Mouse (Mus musculus) C2C12 (cell line): Measurements from ENCODE around the gene Rad51b. TPM values are rescaled to one million over a fixed set of nuclear protein-coding genes. Genes with fewer than 3 reads are reported as not detected.

Source experiments
- H3K27me3 ChIP-seq: one replicate; pipeline ENCODE4 v1.6.1; 2011; ENCODE audit not compliant: control insufficient read depth, insufficient read depth, insufficient read length
- H3K36me3 ChIP-seq: one replicate; pipeline ENCODE4 v1.6.1; 2011; ENCODE audit not compliant: control insufficient read depth, insufficient read depth
- H3K4me3 ChIP-seq: one replicate; pipeline ENCODE4 v1.5.1; 2011; ENCODE audit warnings: mild to moderate bottlenecking, control low read depth; ENCODE audit not compliant: poor library complexity, insufficient read depth, severe bottlenecking
- H3K79me2 ChIP-seq: one replicate; pipeline ENCODE4 v1.6.1; 2011; ENCODE audit not compliant: control insufficient read depth, insufficient read depth
- H3K79me3 ChIP-seq: one replicate; pipeline ENCODE4 v1.6.1; 2011; ENCODE audit warnings: low read depth, control low read depth
- H3ac ChIP-seq: one replicate; pipeline ENCODE3; 2011; ENCODE audit warnings: low read depth; ENCODE audit not compliant: control insufficient read depth, insufficient read length
- CEBPB ChIP-seq: IDR thresholded peaks from one replicate; pipeline ENCODE4 v1.6.1; 2011; ENCODE audit warnings: low read depth, mild to moderate bottlenecking, control low read depth, moderate library complexity
- CTCF ChIP-seq: IDR thresholded peaks from one replicate; pipeline ENCODE4 v1.5.1; 2011; ENCODE audit not compliant: control insufficient read depth, insufficient read depth, insufficient read length
- FOSL1 ChIP-seq: IDR thresholded peaks from one replicate; pipeline ENCODE4 v1.8.0; 2011; ENCODE audit warnings: mild to moderate bottlenecking, low read length; ENCODE audit not compliant: poor library complexity, insufficient read depth, severe bottlenecking
- MAX ChIP-seq: IDR thresholded peaks from one replicate; pipeline ENCODE4 v1.6.1; 2011; ENCODE audit warnings: mild to moderate bottlenecking, control low read depth
- MYOD1 ChIP-seq: IDR thresholded peaks from one replicate; pipeline ENCODE4 v1.6.1; 2011; ENCODE audit warnings: low read depth; ENCODE audit not compliant: control insufficient read depth, insufficient read length
- MYOG ChIP-seq: IDR thresholded peaks from one replicate; pipeline ENCODE4 v1.6.1; 2011; ENCODE audit not compliant: control insufficient read depth, insufficient read length; ENCODE audit errors: extremely low read depth
- USF1 ChIP-seq: IDR thresholded peaks from one replicate; pipeline ENCODE4 v1.6.1; 2011; ENCODE audit warnings: low read depth, mild to moderate bottlenecking, control low read depth, moderate library complexity
- polyA plus RNA-seq: library from polyadenylated mRNA; unstranded; fragments of >200 nt; fragmentation: generic; extraction: Trizol; gene quantifications from one replicate; pipeline ENCODE4 v1.2.1, GENCODE M21; 2012; ENCODE audit warnings: missing spikeins

The Rad51b gene
- polyA plus RNA-seq, 1 experiment, result 1.3 TPM

- Histone ChIP-seq H3K4me3 (no peak overlapping the region), H3K27me3 (no peaks in the 10 kb centered on the region), H3K79me2 (no peaks in the 10 kb centered on the region), H3ac (no peak overlapping the region), H3K36me3 (no peaks in the 10 kb centered on the region), H3K79me3 (no peaks in the 10 kb centered on the region)
- TF ChIP-seq MYOG, result no peak
- no peak for TF ChIP-seq MYOD1
- TF ChIP-seq CTCF, result no peak
Observed at GRCm38 (mm10) chr12:79504641-79505040, 207.6 kb downstream of the Rad51b start.

GRCm38 (mm10) chr12:79506421-79506820, 209.3 kb downstream of the Rad51b start:
- Histone ChIP-seq H3ac (no peak overlapping the region), H3K4me3 (no peak overlapping the region), H3K36me3 (no peaks in the 10 kb centered on the region), H3K27me3 (no peaks in the 10 kb centered on the region), H3K79me3 (no peaks in the 10 kb centered on the region), H3K79me2 (no peaks in the 10 kb centered on the region)
- TF ChIP-seq FOSL1 (no peak), CTCF (no peak), MYOD1 (no peak)

- no peaks in the 10 kb centered on the region for H3K79me2 ChIP-seq
- H3ac ChIP-seq, result no peak overlapping the region
- TF ChIP-seq FOSL1 (no peak), USF1 (no peak), MYOD1 (no peak), CEBPB (no peak), MYOG (no peak)
- H3K36me3 ChIP-seq, result no peaks in the 10 kb centered on the region
- no peaks in the 10 kb centered on the region for H3K27me3 ChIP-seq
- H3K4me3 ChIP-seq, result no peak overlapping the region
- no peaks in the 10 kb centered on the region for H3K79me3 ChIP-seq
Observed at GRCm38 (mm10) chr12:79507141-79507681, 210.1 kb downstream of the Rad51b start.

GRCm38 (mm10) chr12:79511454-79512204, 214.5 kb downstream of the Rad51b start:
- Histone ChIP-seq H3K36me3 (no peaks in the 10 kb centered on the region), H3K79me3 (no peaks in the 10 kb centered on the region), H3K79me2 (no peaks in the 10 kb centered on the region), H3K4me3 (no peak overlapping the region), H3K27me3 (no peaks in the 10 kb centered on the region), H3ac (no peak overlapping the region)
- TF ChIP-seq FOSL1, result no peak
- no peak for TF ChIP-seq USF1
- no peak for TF ChIP-seq CTCF
- TF ChIP-seq MAX, result no peak
- peak; percentile 62 for TF ChIP-seq MYOD1

- Histone ChIP-seq H3K79me3 (no peaks in the 10 kb centered on the region), H3K36me3 (no peaks in the 10 kb centered on the region), H3K27me3 (no peaks in the 10 kb centered on the region), H3ac (no peak overlapping the region), H3K4me3 (no peak overlapping the region), H3K79me2 (no peaks in the 10 kb centered on the region)
- TF ChIP-seq USF1, result no peak
- TF ChIP-seq MYOD1, result no peak
- TF ChIP-seq FOSL1, result no peak
- TF ChIP-seq CTCF, result no peak
- no peak for TF ChIP-seq CEBPB
- no peak for TF ChIP-seq MAX
- TF ChIP-seq MYOG, result no peak
Observed at GRCm38 (mm10) chr12:79512205-79512886, 215.3 kb downstream of the Rad51b start.
